Mouse (Mus musculus) limb, embryonic 11.5 days (tissue): ENCODE data around the gene Slc26a9. TPM values are rescaled to one million over a fixed set of nuclear protein-coding genes. Genes with fewer than 3 reads are reported as not detected.

Experiments used
- ATAC-seq: fragments of 200-750 bp; cut with Nextera tagmentation; 2 replicates; pipeline ENCODE4 v1.8.0; 2017; ENCODE audit warnings: low read depth; ENCODE audit not compliant: insufficient number of reproducible peaks, low FRiP score, low TSS enrichment
- DNase-seq: peaks from one replicate; pipeline ENCODE4 v3.0.0-alpha.2; 2015; ENCODE audit warnings: low spot score
- H3K27ac ChIP-seq: fragments of 300-500 bp; sonication (generic); replicated peaks from 2 replicates; pipeline ENCODE4 v1.5.1; 2014; ENCODE audit warnings: low read depth, mild to moderate bottlenecking, low read length
- H3K27me3 ChIP-seq: fragments of 300-500 bp; sonication (generic); 2 replicates; pipeline ENCODE4 v1.6.1; 2014; ENCODE audit warnings: mild to moderate bottlenecking, low read length, mixed read lengths; ENCODE audit not compliant: control insufficient read depth, insufficient read depth
- H3K36me3 ChIP-seq: fragments of 300-500 bp; sonication (generic); 2 replicates; pipeline ENCODE4 v1.6.1; 2014; ENCODE audit warnings: mild to moderate bottlenecking, low read length, moderate library complexity, mixed read lengths; ENCODE audit not compliant: control insufficient read depth, insufficient read depth
- H3K4me1 ChIP-seq: fragments of 300-500 bp; sonication (generic); 2 replicates; pipeline ENCODE4 v1.6.1; 2014; ENCODE audit warnings: low read length, mixed read lengths; ENCODE audit not compliant: control insufficient read depth, insufficient read depth
- H3K4me2 ChIP-seq: fragments of 300-500 bp; sonication (generic); 2 replicates; pipeline ENCODE4 v1.6.1; 2014; ENCODE audit warnings: low read depth, mild to moderate bottlenecking, moderate library complexity; ENCODE audit not compliant: severe bottlenecking
- H3K4me3 ChIP-seq: fragments of 300-500 bp; sonication (generic); 2 replicates; pipeline ENCODE4 v1.5.1; 2014; ENCODE audit warnings: low read depth, low read length
- H3K9ac ChIP-seq: fragments of 300-500 bp; sonication (generic); 2 replicates; pipeline ENCODE4 v1.6.1; 2014; ENCODE audit warnings: mild to moderate bottlenecking, low read length
- H3K9me3 ChIP-seq: fragments of 300-500 bp; sonication (generic); 2 replicates; pipeline ENCODE4 v1.6.1; 2016; ENCODE audit warnings: low read length; ENCODE audit not compliant: control insufficient read depth
- WGBS: fragments of 180-500 bp; shearing (Covaris S2); extraction: QIAGEN DNeasy Blood & Tissue Kit; methylation state at CpG from one replicate; pipeline ENCODE4 v1.1.7; 2014; 5-methylcytosine and 5-hydroxymethylcytosine counted together
- polyA plus RNA-seq: library from polyadenylated mRNA; unstranded; fragments of >200 nt; fragmentation: Nextera tagmentation; extraction: Ambion mirVana; gene quantifications from 2 replicates; pipeline ENCODE4 v1.2.1, GENCODE M21; 2014

Gene Slc26a9
- polyA plus RNA-seq, 1 experiment from 2014 or later: not detected

- WGBS: 73% methylated on average over 6 of the region's 6 CpGs
- DNase-seq (no peak), ATAC-seq (no peak)
- H3K9me3 ChIP-seq: no peaks in the 10 kb centered on the region
- H3K27ac ChIP-seq: no peak overlapping the region
- H3K4me2 ChIP-seq: no peak overlapping the region
- H3K36me3 ChIP-seq: no peaks in the 10 kb centered on the region
- no peak overlapping the region for H3K4me3 ChIP-seq
- H3K9ac ChIP-seq: no peak overlapping the region
- H3K27me3 ChIP-seq: no peaks in the 10 kb centered on the region
- H3K4me1 ChIP-seq: no peaks in the 10 kb centered on the region
These were observed 17.2 kb upstream of the Slc26a9 start for GRCm38 (mm10) chr1:131726586-131726985.

- DNase-seq: no peak
- 81% methylated on average over 12 of the region's 12 CpGs for WGBS
- ATAC-seq: no peak
- Histone ChIP-seq H3K27me3 (no peaks in the 10 kb centered on the region), H3K4me1 (no peaks in the 10 kb centered on the region), H3K27ac (no peak overlapping the region), H3K9me3 (no peaks in the 10 kb centered on the region), H3K4me3 (no peak overlapping the region), H3K4me2 (no peak overlapping the region), H3K36me3 (no peaks in the 10 kb centered on the region), H3K9ac (no peak overlapping the region)
These were observed 13.0 kb upstream of the Slc26a9 start for GRCm38 (mm10) chr1:131730639-131731437.

- WGBS: 88% methylated on average over 13 of the region's 13 CpGs
- Histone ChIP-seq H3K4me1 (no peaks in the 10 kb centered on the region), H3K27ac (no peak overlapping the region), H3K4me2 (no peak overlapping the region), H3K27me3 (no peaks in the 10 kb centered on the region), H3K4me3 (no peak overlapping the region), H3K9me3 (no peaks in the 10 kb centered on the region), H3K36me3 (no peaks in the 10 kb centered on the region), H3K9ac (no peak overlapping the region)
- ATAC-seq: no peak
- DNase-seq: no peak
These were observed 10.2 kb upstream of the Slc26a9 start for GRCm38 (mm10) chr1:131733474-131734180.

GRCm38 (mm10) chr1:131734657-131735273, 9.1 kb upstream of the Slc26a9 start:
- WGBS: 91% methylated on average over 6 of the region's 6 CpGs
- H3K36me3 ChIP-seq: no peaks in the 10 kb centered on the region
- no peak for ATAC-seq

GRCm38 (mm10) chr1:131736494-131736893, 7.3 kb upstream of the Slc26a9 start:
- no peaks in the 10 kb centered on the region for H3K9me3 ChIP-seq
- no peak overlapping the region for H3K9ac ChIP-seq
- DNase-seq (no peak), ATAC-seq (no peak)
- H3K27me3 ChIP-seq: no peaks in the 10 kb centered on the region
- no peak overlapping the region for H3K4me2 ChIP-seq
- H3K4me3 ChIP-seq: no peak overlapping the region
- no peaks in the 10 kb centered on the region for H3K36me3 ChIP-seq
- H3K27ac ChIP-seq: no peak overlapping the region
- no peaks in the 10 kb centered on the region for H3K4me1 ChIP-seq
- 94% methylated on average over 9 of the region's 9 CpGs for WGBS

More at GRCm38 (mm10) chr1:131734657-131735273, 9.1 kb upstream of the Slc26a9 start:
- no peaks in the 10 kb centered on the region for H3K4me1 ChIP-seq
- no peaks in the 10 kb centered on the region for H3K9me3 ChIP-seq
- no peak for DNase-seq
- H3K27ac ChIP-seq: no peak overlapping the region
- H3K27me3 ChIP-seq: no peaks in the 10 kb centered on the region
- H3K4me2 ChIP-seq: no peak overlapping the region
- no peak overlapping the region for H3K9ac ChIP-seq
- no peak overlapping the region for H3K4me3 ChIP-seq

- H3K9ac ChIP-seq: no peak overlapping the region
These were observed 6.6 kb upstream of the Slc26a9 start for GRCm38 (mm10) chr1:131737269-131737668.

GRCm38 (mm10) chr1:131738760-131739159, 5.1 kb upstream of the Slc26a9 start:
- no peaks in the 10 kb centered on the region for H3K27me3 ChIP-seq
- H3K36me3 ChIP-seq: no peaks in the 10 kb centered on the region
- no peaks in the 10 kb centered on the region for H3K4me1 ChIP-seq
- no peak for ATAC-seq
- H3K9ac ChIP-seq: no peak overlapping the region
- no peak for DNase-seq
- WGBS: 82% methylated on average over 1 of the region's 1 CpGs
- no peak overlapping the region for H3K4me3 ChIP-seq
- H3K9me3 ChIP-seq: no peaks in the 10 kb centered on the region
- no peak overlapping the region for H3K27ac ChIP-seq
- no peak overlapping the region for H3K4me2 ChIP-seq

More at GRCm38 (mm10) chr1:131737269-131737668, 6.6 kb upstream of the Slc26a9 start:
- ATAC-seq (no peak), DNase-seq (no peak)
- no peaks in the 10 kb centered on the region for H3K9me3 ChIP-seq
- no peak overlapping the region for H3K4me2 ChIP-seq
- H3K4me3 ChIP-seq: no peak overlapping the region
- H3K27me3 ChIP-seq: no peaks in the 10 kb centered on the region
- no peaks in the 10 kb centered on the region for H3K4me1 ChIP-seq
- no peaks in the 10 kb centered on the region for H3K36me3 ChIP-seq
- 78% methylated on average over 5 of the region's 5 CpGs for WGBS
- H3K27ac ChIP-seq: no peak overlapping the region

- Histone ChIP-seq H3K4me1 (no peaks in the 10 kb centered on the region), H3K36me3 (no peaks in the 10 kb centered on the region), H3K4me3 (no peak overlapping the region), H3K27me3 (no peaks in the 10 kb centered on the region), H3K27ac (no peak overlapping the region), H3K9ac (no peak overlapping the region), H3K9me3 (no peaks in the 10 kb centered on the region), H3K4me2 (no peak overlapping the region)
- WGBS: 96% methylated on average over 9 of the region's 9 CpGs
- ATAC-seq (no peak), DNase-seq (no peak)
These were observed 4.2 kb upstream of the Slc26a9 start for GRCm38 (mm10) chr1:131739481-131740160.
